11 mouse cellular contexts compared by ENCODE assay signal in genomic region chr13:60746271-60746670, GRCm38 (mm10). TPM values are rescaled to one million over a fixed set of nuclear protein-coding genes. Genes with fewer than 3 reads are reported as not detected.
DNase-seq lines count a peak whose midpoint lies in the region; TF ChIP-seq lines count a peak whose summit lies in the region.
"Had no signal": no experiment of that assay in that cellular context is flagged by ENCODE, and none has a peak within 500 bp of the region (broad histone marks: within the 10 kb centered on the region; RNA-seq: fewer than 3 reads in every experiment).

No protein-coding gene starts in this region.

- H3K27ac ChIP-seq in cerebellum, adult 2 months (ENCODE audit: insufficient read depth, low read length), result no peak overlapping the region
- H3K27ac ChIP-seq: embryonic facial prominence, embryonic 13.5 days had no signal

- H3K4me1 ChIP-seq in cerebellum, adult 2 months (ENCODE audit: control insufficient read depth, insufficient read depth, low read length), result no peaks in the 10 kb centered on the region
- H3K4me1 ChIP-seq: embryonic facial prominence, embryonic 13.5 days had no signal

- TF ChIP-seq POLR2A in cerebellum, adult 2 months (IDR thresholded peaks at IDR 0.05; ENCODE audit: borderline replicate concordance, insufficient read depth, low read length), result no peak

- no peaks in the 10 kb centered on the region for H3K27me3 ChIP-seq in cerebellum, adult 2 months (ENCODE audit: control insufficient read depth, insufficient read depth, low read length)
- H3K27me3 ChIP-seq: embryonic facial prominence, embryonic 13.5 days had no signal

- H3K4me3 ChIP-seq in cerebellum, adult 2 months (replicated peaks; ENCODE audit: insufficient read depth, low read depth, low read length), result no peak overlapping the region
- H3K4me3 ChIP-seq: embryonic facial prominence, embryonic 13.5 days had no signal

- WGBS in cerebellum, adult 2 months, result 52% methylated on average over 1 of the region's 1 CpGs

- TF ChIP-seq CTCF in cerebellum, adult 2 months (IDR thresholded peaks at IDR 0.05; ENCODE audit: borderline replicate concordance, insufficient read depth, low read depth, low read length), result peak; percentile 35; the same call in 1 of the 2 replicates

- no peak for DNase-seq in cerebellum, adult 2 months
- DNase-seq in cerebellum, adult 9-11 months, result no peak
- peak; percentile 51 for DNase-seq in lung, postnatal 14 days
- no peak for DNase-seq in lung, postnatal 25 days (ENCODE audit: low spot score)
- DNase-seq in embryo, embryonic 11 days, result peak; percentile 69
- DNase-seq in retina, postnatal 1 day, result peak; percentile 70
- no peak for DNase-seq in layer of hippocampus, postnatal 14 days (ENCODE audit: low spot score in 2 of 2)
- no peak for DNase-seq in cerebellum, adult 11-12 months

RNA-seq across cellular contexts. Expression of gene BC051665, which starts 39.9 kb away (rescaled TPM):
- not detected in 2 replicates for polyA plus RNA-seq in cerebellum, adult 2 months (2012; rRNA removed)
- not detected for total RNA-seq in layer of hippocampus, postnatal 14 days (2021)
- total RNA-seq: left cerebral cortex, adult 18-20 months had no signal
- polyA plus RNA-seq: C2C12; embryonic facial prominence, embryonic 13.5 days had no signal

RNA-seq across cellular contexts. Expression of gene Ctsll3, which starts 56.4 kb away (rescaled TPM):
- polyA plus RNA-seq in cerebellum, adult 2 months (2012; rRNA removed), result not detected in 2 replicates
- total RNA-seq in layer of hippocampus, postnatal 14 days (2021), result not detected
- total RNA-seq: left cerebral cortex, adult 18-20 months had no signal
- polyA plus RNA-seq: C2C12; embryonic facial prominence, embryonic 13.5 days had no signal

Comparison
In these comparisons a context has a peak if more than half of its experiments do, and no peak if none do; other contexts are left out.
1. DNase-seq: peak in lung, postnatal 14 days (single experiment), embryo, embryonic 11 days (single experiment) and retina, postnatal 1 day (single experiment); none in cerebellum, adult 2 months (0 of 2), cerebellum, adult 9-11 months (single experiment), lung, postnatal 25 days (single experiment), layer of hippocampus, postnatal 14 days (0 of 2) and cerebellum, adult 11-12 months (single experiment).